Mouse (Mus musculus): ENCODE results near the gene Gpat2.

Gene Gpat2

GRCm38 (mm10) chr2:127424977-127425376, at the start of gene Gpat2:
Gpat2 (plus strand) TSS chr2:127425199.
- 90% methylated on average over 17 of the region's 17 CpGs for WGBS

GRCm38 (mm10) chr2:127375759-127376341, 49.1 kb upstream of the Gpat2 start:
- 38% methylated on average over 7 of the region's 7 CpGs for WGBS

- WGBS, result 90% methylated on average over 6 of the region's 6 CpGs
Observed at GRCm38 (mm10) chr2:127376423-127377051, 48.5 kb upstream of the Gpat2 start.

GRCm38 (mm10) chr2:127377942-127378610, 46.9 kb upstream of the Gpat2 start:
- 59% methylated on average over 7 of the region's 7 CpGs for WGBS

- WGBS, result 77% methylated on average over 7 of the region's 7 CpGs
Observed at GRCm38 (mm10) chr2:127378611-127378990, 46.4 kb upstream of the Gpat2 start.

GRCm38 (mm10) chr2:127379250-127379649, 45.7 kb upstream of the Gpat2 start:
- WGBS, result 82% methylated on average over 3 of the region's 3 CpGs

GRCm38 (mm10) chr2:127383881-127384280, 41.1 kb upstream of the Gpat2 start:
- 75% methylated on average over 7 of the region's 7 CpGs for WGBS

GRCm38 (mm10) chr2:127387521-127387920, 37.5 kb upstream of the Gpat2 start:
- 94% methylated on average over 2 of the region's 2 CpGs for WGBS

GRCm38 (mm10) chr2:127390352-127390751, 34.6 kb upstream of the Gpat2 start:
- WGBS, result 91% methylated on average over 3 of the region's 3 CpGs

- 67% methylated on average over 4 of the region's 4 CpGs for WGBS
Observed at GRCm38 (mm10) chr2:127390846-127391245, 34.2 kb upstream of the Gpat2 start.

GRCm38 (mm10) chr2:127391323-127391722, 33.7 kb upstream of the Gpat2 start:
- WGBS, result 75% methylated on average over 3 of the region's 3 CpGs

- WGBS, result 93% methylated on average over 5 of the region's 5 CpGs
Observed at GRCm38 (mm10) chr2:127394606-127395161, 30.3 kb upstream of the Gpat2 start.

GRCm38 (mm10) chr2:127398738-127399137, 26.3 kb upstream of the Gpat2 start:
- WGBS, result 94% methylated on average over 7 of the region's 7 CpGs

GRCm38 (mm10) chr2:127411126-127411525, 13.9 kb upstream of the Gpat2 start:
- WGBS, result 94% methylated on average over 6 of the region's 6 CpGs

GRCm38 (mm10) chr2:127415806-127416205, 9.2 kb upstream of the Gpat2 start:
- WGBS, result 83% methylated on average over 10 of the region's 10 CpGs

GRCm38 (mm10) chr2:127416706-127417105, 8.3 kb upstream of the Gpat2 start:
- 72% methylated on average over 3 of the region's 3 CpGs for WGBS

- 77% methylated on average over 10 of the region's 10 CpGs for WGBS
Observed at GRCm38 (mm10) chr2:127418266-127418970, 6.6 kb upstream of the Gpat2 start.

- 19% methylated on average over 3 of the region's 3 CpGs for WGBS
Observed at GRCm38 (mm10) chr2:127430238-127430637, 5.2 kb downstream of the Gpat2 start.

- 89% methylated on average over 9 of the region's 9 CpGs for WGBS
Observed at GRCm38 (mm10) chr2:127433487-127434295, 8.7 kb downstream of the Gpat2 start.

GRCm38 (mm10) chr2:127435135-127435534, 10.1 kb downstream of the Gpat2 start:
- 51% methylated on average over 2 of the region's 2 CpGs for WGBS

- WGBS, result 94% methylated on average over 2 of the region's 2 CpGs
Observed at GRCm38 (mm10) chr2:127435554-127435953, 10.6 kb downstream of the Gpat2 start.

Data from cerebral cortex, adult 2 months (tissue).